Mouse (Mus musculus) intestine, embryonic 14.5 days (tissue): Measurements from ENCODE around the gene Cdca7. TPM values are rescaled to one million over a fixed set of nuclear protein-coding genes. Genes with fewer than 3 reads are reported as not detected.

Experiments
- ATAC-seq: fragments of 200-750 bp; cut with Nextera tagmentation; replicated peaks from 2 replicates; pipeline ENCODE4 v1.8.0; 2017; ENCODE audit warnings: low read depth, moderate number of reproducible peaks, moderate TSS enrichment, moderate library complexity; ENCODE audit not compliant: low FRiP score, low TSS enrichment
- DNase-seq: peaks from one replicate; pipeline ENCODE4 v3.0.0-alpha.2; 2018; ENCODE audit warnings: low spot score
- H3K27ac ChIP-seq: fragments of 300-500 bp; sonication (generic); 2 replicates; pipeline ENCODE4 v1.5.1; 2014; ENCODE audit warnings: low read depth, mild to moderate bottlenecking, control low read depth
- H3K27me3 ChIP-seq: fragments of 300-500 bp; sonication (generic); replicated peaks from 2 replicates; pipeline ENCODE4 v1.6.1; 2014; ENCODE audit warnings: low read length, control low read depth; ENCODE audit not compliant: control insufficient read depth, insufficient read depth
- H3K36me3 ChIP-seq: fragments of 300-500 bp; sonication (generic); 2 replicates; pipeline ENCODE4 v1.6.1; 2014; ENCODE audit warnings: low read length, control low read depth; ENCODE audit not compliant: control insufficient read depth, insufficient read depth
- H3K4me1 ChIP-seq: fragments of 300-500 bp; sonication (generic); replicated peaks from 2 replicates; pipeline ENCODE4 v1.6.1; 2014; ENCODE audit warnings: low read length, control low read depth, mixed read lengths; ENCODE audit not compliant: control insufficient read depth, insufficient read depth
- H3K4me2 ChIP-seq: fragments of 300-500 bp; sonication (generic); 2 replicates; pipeline ENCODE4 v1.6.1; 2014; ENCODE audit warnings: low read length
- H3K4me3 ChIP-seq: fragments of 300-500 bp; sonication (generic); 2 replicates; pipeline ENCODE4 v1.5.1; 2014; ENCODE audit warnings: low read depth, low read length, control low read depth, mixed read lengths
- H3K9ac ChIP-seq: fragments of 300-500 bp; sonication (generic); 2 replicates; pipeline ENCODE4 v1.6.1; 2014; ENCODE audit warnings: mild to moderate bottlenecking, low read length
- H3K9me3 ChIP-seq: fragments of 300-500 bp; sonication (generic); 2 replicates; pipeline ENCODE4 v1.6.1; 2016; ENCODE audit warnings: low read length, control low read depth; ENCODE audit not compliant: control insufficient read depth
- WGBS: fragments of 180-500 bp; shearing (Covaris S2); extraction: QIAGEN DNeasy Blood & Tissue Kit; methylation state at CpG from one replicate; pipeline ENCODE4 v1.1.7; 2014; 5-methylcytosine and 5-hydroxymethylcytosine counted together
- polyA plus RNA-seq: library from polyadenylated mRNA; unstranded; fragments of >200 nt; fragmentation: Nextera tagmentation; extraction: Ambion mirVana; gene quantifications from 2 replicates; pipeline ENCODE4 v1.2.1, GENCODE M21; 2014

Cdca7 gene
- polyA plus RNA-seq, 1 experiment from 2014 or later, result 162 TPM

- no peak overlapping the region for H3K27ac ChIP-seq
- no peak overlapping the region for H3K4me2 ChIP-seq
- WGBS, result 91% methylated on average over 3 of the region's 3 CpGs
- 0 out of 2 replicates have a peak, but pooled peaks cover 3% of the 10 kb centered on the region for H3K4me1 ChIP-seq
- no peaks in the 10 kb centered on the region for H3K9me3 ChIP-seq
- DNase-seq, result no peak
- no peak for ATAC-seq
- H3K27me3 ChIP-seq, result no peaks in the 10 kb centered on the region
- no peak overlapping the region for H3K4me3 ChIP-seq
- H3K36me3 ChIP-seq, result no peaks in the 10 kb centered on the region
- no peak overlapping the region for H3K9ac ChIP-seq
Observed at GRCm38 (mm10) chr2:72525556-72525955, 49.6 kb downstream of the Cdca7 start.

- H3K27ac ChIP-seq, result no peak overlapping the region
- no peak overlapping the region for H3K4me3 ChIP-seq
- H3K4me2 ChIP-seq, result 0 out of 2 replicates have a peak overlapping the region, but pooled peaks have one; percentile 1
- H3K9me3 ChIP-seq, result no peaks in the 10 kb centered on the region
- WGBS, result 58% methylated on average over 10 of the region's 10 CpGs
- H3K36me3 ChIP-seq, result no peaks in the 10 kb centered on the region
- no peak for DNase-seq
- no peaks in the 10 kb centered on the region for H3K27me3 ChIP-seq
- ATAC-seq, result no peak
- no peak overlapping the region for H3K9ac ChIP-seq
- 0 out of 2 replicates have a peak, but pooled peaks cover 3% of the 10 kb centered on the region for H3K4me1 ChIP-seq
Observed at GRCm38 (mm10) chr2:72529026-72529357, 53.0 kb downstream of the Cdca7 start.

DNA sequence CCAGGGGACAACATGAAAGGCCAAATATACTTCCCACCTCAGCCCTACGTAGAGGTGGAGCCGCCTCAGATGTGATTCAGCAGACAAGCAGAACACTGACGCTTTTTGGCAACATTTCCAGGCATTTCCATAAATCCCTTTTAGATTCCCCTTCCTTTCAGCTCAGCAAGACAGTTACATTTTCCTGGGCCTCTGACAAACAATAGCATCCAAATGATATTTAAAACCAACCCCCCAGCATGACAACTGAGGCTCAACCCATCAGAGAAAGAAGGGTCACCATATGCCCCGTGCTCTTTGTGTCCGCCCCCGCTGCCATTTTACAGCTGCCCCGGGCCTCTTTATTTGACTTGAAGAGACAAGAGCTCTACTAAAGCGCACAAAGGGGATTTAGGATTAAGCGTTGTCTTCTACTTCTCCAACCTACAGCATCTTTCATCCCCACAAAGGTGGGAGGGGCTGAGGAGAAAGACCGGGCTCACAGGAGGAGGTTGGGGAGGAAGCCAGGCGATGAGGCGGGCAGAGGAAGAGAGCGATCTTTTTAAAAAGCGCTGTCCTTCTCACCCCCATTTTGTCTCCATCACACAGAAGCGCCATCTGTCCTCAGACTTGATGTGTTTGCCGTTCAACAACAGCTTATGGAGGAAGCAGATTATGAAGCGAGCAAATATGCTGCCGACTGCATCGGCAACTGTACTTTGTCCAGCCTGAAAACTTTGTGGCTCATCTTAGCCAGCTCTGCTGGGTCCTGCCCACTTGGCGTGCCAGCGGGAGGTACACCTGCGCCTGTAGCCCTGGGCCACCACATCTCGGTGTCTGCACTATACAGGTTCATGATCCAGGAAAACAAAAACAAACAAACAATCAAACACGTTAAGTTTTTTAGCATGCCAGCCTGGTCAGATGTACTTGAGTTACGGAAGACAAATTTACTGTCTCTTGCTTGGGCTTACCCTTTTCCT is 53.7 kb downstream of the Cdca7 start:
- no peak overlapping the region for H3K4me3 ChIP-seq
- no peak overlapping the region for H3K27ac ChIP-seq
- WGBS, result 43% methylated on average over 25 of the region's 25 CpGs
- no peaks in the 10 kb centered on the region for H3K9me3 ChIP-seq
- H3K27me3 ChIP-seq, result no peaks in the 10 kb centered on the region
- peak overlapping the region; percentile 1; the same call in 1 of the 2 replicates for H3K4me2 ChIP-seq
- 0 out of 2 replicates have a peak, but pooled peaks cover 3% of the 10 kb centered on the region for H3K4me1 ChIP-seq
- no peak overlapping the region for H3K9ac ChIP-seq
- ATAC-seq (no peak), DNase-seq (no peak)
- H3K36me3 ChIP-seq, result no peaks in the 10 kb centered on the region

GRCm38 (mm10) chr2:72535889-72536288 is 59.9 kb downstream of the Cdca7 start:
- H3K4me3 ChIP-seq, result no peak overlapping the region
- H3K4me2 ChIP-seq, result no peak overlapping the region
- no peaks in the 10 kb centered on the region for H3K9me3 ChIP-seq
- no peak overlapping the region for H3K9ac ChIP-seq
- no peak overlapping the region for H3K27ac ChIP-seq
- H3K27me3 ChIP-seq, result no peaks in the 10 kb centered on the region
- H3K36me3 ChIP-seq, result no peaks in the 10 kb centered on the region
- 36% methylated on average over 1 of the region's 1 CpGs for WGBS
- ATAC-seq (no peak), DNase-seq (no peak)
- no peaks in the 10 kb centered on the region for H3K4me1 ChIP-seq

Other genes starting within 250 kb of the Cdca7 start
- 22.3 and 23.8 TPM in 2 replicates for gene Map3k20, start 190.5 kb upstream of the Cdca7 start, polyA plus RNA-seq